Mouse (Mus musculus) left cerebral cortex, postnatal 10 days (tissue): Measurements from ENCODE around the gene Irf2. TPM values are rescaled to one million over a fixed set of nuclear protein-coding genes. Genes with fewer than 3 reads are reported as not detected.

ENCODE experiments used
- DNase-seq, 2 experiments: peaks; one replicate each; pipeline ENCODE4 v3.0.0; 2021 to 2022; ENCODE audit warnings: low spot score in 2 of 2, mixed read lengths in 1 of 2; ENCODE audit errors: extremely low spot score in 1 of 2
- intact Hi-C: fragments of 180-260 bp; cut with DNase I; formaldehyde crosslinking; loops from one replicate; pipeline ENCODE4 v1.15.1; 2025
- total RNA-seq, 2 experiments: library from RNA; stranded (reverse); gene quantifications; 2 replicates each; pipeline ENCODE4 v1.2.3; 2021

Irf2 gene
- total RNA-seq, 2 experiments from 2014 or later: 30.3 to 36.5 TPM

DNA sequence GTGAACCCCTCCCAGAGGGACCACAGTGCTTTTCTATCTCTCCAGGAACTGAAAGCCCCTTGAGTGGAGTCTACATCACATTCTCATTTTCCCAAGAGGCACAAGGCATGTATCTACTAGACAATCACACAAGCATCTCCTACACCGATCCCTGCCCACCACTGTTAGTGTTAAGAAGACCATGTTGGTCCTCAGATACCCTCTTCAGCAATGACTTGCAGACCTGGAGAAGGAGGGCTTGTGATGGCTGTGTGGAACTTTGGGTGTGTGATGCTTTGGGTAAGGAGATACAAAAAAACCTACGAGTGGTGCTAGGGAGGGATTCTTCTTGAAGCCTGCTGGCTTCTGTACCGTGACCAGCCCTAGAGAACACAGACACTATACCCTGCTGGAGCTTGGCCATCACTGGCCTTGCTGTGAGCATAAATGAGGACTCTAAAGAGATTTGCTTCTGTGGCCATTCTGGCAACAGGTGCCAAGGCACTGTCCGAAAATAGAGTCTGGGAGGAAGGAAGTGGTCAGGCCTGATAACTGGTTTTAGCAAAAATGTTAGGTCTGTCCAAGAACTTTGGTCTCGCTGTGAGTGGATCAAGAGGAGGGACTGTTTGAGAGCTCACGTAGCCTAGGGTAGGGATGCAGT is 110.8 kb downstream of the Irf2 start:
- no peak for DNase-seq
- intact Hi-C loops: no loop called here

DNA sequence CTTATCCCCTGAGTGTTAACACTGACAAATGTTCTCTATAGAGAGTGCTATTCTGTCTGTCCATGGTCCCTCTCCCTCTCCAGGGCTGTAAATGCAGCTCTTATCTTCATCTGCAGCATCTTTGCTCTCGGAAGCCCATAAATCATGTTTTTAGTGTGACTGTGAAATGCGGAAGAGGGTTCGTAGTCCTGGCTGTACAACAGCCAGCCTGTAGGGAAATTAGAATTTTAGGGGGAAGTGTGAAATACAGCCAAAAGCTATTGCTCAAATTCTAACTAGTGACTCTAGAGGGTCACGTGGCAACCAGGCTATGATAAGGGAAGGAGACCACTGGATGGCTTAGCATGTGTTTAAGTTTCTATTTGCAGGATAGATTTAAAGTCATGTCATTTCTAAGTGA is 112.0 kb downstream of the Irf2 start:
- no peak for DNase-seq
- intact Hi-C loops: no loop called here

DNA sequence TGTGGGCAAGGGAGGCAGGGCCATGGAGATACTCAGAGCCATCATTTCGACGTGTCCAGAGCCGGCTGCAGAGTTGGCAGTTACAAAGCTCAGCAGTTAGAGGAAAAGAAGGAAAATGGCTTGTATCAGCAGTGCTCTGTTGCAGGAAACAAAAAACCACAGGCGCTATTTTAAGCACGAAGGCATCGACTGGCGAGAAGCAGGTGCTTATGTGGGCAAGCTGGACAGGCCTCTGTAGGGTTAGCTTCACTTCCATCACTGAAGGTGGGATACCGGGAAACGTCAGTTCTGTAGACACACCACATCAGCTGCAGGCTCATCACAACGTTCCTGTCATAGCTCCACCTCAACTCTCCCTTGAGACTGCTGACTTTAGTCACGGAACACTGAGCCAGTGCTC is 112.8 kb downstream of the Irf2 start:
- DNase-seq: no peak

DNA sequence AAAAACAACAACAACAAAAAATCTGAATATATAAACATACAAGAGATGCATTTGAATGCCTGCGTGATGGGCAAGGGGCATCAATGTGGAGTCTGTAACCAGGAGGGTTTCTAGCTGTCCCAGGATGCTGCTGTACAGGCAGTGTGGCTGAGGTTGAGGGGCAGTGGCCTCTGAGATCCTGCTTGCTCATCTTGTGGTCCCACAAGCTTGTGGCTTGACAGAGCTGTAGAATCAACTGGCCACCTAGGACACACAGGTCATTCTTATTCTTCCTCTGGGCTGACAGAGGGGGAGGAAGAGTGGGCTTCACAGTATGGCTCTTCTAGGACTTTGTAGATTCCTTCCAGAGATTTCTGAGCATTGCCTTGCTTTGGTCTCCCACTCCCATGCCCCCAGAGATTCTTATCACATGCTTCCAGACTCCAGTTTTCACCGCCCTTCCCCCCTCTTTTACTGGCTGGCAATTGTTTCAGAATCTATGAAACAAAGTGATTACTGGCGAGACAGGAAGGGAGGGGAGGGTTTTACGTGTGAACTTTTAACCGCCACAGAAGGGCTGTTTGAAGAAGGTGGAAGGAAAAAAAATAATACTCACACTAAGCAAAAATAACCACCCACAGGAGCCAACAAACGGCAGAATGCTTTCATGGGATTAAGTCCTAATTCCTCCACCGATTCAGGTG is 119.8 kb downstream of the Irf2 start:
- intact Hi-C loops: no loop called here
- DNase-seq: peak in 1 of 2 experiments; percentile 38

More for the DNA sequence above, 112.8 kb downstream of the Irf2 start:
- intact Hi-C loops: no loop called here

DNA sequence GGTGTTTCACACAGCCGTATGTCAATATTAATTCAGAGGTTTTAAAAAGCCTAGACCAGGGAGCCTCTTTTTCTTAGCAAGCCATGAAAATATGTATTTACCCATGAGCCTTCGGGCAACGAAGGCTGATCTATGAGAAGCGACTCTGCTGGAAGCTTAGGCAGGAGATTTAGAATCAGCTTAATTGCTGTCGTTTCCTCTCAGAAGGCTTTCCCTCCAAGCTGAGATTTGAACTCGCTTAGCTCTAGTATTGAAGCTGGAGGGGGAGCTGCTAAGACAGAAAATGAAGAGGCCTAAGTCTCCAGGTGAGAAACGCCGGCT is 120.3 kb downstream of the Irf2 start:
- intact Hi-C loops: no loop called here

DNA sequence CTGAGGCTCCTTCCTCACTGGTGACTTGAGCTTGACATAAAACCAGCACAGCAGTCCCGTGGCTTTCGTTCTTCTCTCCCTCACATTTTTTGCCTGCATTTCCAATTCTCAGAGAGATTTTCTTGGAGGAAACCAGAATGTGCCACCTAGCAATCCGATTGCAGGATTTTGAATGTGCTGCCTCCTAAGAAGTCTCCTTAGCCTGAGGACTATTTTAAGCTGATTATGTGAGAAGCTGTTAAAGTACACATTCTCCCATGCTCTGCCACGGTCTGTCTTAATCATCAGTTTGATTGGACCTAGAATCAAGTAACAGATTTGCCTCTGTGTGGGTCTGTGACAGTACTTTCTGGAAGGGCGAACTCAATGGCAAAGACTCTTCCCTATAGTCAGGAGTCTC is 123.0 kb downstream of the Irf2 start:
- intact Hi-C loops: no loop called here
- no peak for DNase-seq

More for the DNA sequence above, 120.3 kb downstream of the Irf2 start:
- no peak for DNase-seq

DNA sequence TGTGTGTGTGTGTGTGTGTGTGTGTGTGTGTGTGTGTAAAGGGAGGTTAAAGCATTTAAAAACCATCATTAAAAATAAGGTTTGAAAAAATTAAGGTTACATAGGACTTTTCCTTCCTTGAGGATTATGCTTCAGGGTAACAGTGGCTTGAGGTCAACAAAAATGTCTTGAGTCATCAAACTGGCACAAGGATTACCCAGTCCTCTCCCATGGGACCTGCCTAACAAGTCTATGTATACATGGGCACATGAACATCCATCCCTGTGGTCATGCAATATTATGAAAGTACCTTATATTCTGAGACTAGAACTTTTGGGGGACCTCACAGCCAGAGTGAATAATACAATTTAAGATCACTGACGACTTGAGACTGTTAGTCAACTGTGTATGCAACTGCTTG is 125.9 kb downstream of the Irf2 start:
- DNase-seq: no peak
- intact Hi-C loops: no loop called here

DNA sequence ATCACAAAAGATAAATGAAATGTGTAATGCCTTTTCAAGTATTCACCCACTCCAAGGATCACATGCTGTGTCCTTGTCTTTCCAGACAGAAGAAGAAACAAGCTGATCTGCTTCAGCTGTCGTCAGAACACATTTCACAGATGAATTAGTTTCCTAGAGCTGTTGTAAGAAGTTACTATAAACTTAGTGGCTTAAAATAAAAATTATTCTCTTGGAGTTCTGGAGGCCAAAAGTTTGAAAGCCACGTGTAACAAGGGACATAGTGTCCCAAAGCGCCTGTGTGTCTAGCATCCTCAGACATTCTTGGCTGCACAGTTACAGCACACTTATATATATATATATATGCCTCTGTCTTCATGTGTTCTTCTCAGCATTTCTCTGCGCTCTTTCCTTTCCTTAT is 127.9 kb downstream of the Irf2 start:
- intact Hi-C loops: no loop called here
- DNase-seq: no peak

DNA sequence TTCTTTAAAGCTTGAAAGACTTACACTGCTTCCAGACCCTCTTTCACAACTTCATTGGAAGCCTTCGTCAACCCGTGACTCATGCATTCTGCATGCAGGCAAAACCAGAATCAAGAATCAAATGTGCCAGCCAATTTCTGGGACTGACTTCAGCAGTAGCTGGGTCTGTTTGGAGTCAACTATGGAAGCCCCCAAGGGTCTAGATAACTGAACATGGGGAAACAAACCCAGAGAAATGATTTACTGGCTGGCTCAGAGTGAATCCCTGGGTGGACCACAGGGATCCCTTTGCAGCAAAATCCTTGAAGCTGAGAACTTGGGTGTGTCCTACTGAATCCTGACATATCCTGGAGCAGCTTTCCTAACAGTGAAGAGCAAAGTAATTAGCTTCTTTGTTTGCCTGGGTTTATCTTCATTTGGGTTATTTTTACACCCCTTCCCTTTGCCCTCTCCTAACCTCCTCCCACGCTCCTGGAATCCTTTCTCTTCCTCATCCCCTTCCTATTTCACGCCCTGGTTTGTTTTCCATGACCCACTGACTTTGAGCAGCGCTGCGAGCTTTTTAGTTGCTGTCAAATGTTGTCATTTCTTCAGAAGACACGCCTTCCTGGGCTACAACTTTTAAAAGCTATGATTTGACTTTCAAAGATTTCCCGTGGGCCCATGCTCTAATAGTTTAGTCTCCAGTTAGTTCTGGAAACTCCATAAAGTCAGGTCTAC is 129.0 kb downstream of the Irf2 start:
- intact Hi-C loops: no loop called here
- no peak for DNase-seq

DNA sequence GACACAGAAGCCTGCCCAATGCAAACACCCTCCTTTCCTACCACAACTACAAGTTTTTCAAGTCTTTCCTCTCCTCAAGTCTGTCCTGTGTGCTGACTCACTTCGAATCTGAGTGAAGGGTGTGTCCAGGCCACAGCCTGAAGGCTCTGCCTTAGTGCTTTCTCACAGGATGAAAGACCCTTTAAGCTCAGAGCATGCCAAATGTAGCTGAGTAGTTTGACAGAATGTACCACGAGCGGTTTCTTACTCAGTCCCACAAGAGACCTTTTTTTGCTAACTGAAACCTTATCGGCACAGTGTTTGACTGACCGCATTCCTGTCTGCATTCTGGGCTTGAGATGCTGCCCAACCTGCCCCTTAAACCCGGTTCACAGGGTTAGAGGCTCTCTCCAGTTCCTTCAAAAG is 130.0 kb downstream of the Irf2 start:
- DNase-seq: no peak
- intact Hi-C loops: no loop called here

DNA sequence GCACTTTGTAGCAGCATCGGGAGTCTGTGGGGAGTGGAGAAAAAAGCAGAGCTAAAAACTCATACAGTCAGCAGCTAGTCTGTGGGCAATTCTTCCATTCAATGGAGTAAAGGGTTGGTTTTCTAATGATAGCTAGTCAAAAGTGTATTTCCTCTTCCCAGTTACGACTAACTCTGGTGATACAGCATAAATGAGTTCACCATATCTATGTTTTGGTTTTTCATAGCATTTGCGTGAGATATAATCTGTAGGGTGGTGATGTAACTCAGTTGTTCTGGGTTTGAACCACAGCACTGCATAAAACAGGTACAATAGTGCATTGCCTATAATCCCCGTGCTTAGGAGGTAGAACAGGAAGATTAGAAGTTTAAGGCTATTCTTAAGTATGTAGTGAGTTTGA is 131.6 kb downstream of the Irf2 start:
- DNase-seq: no peak
- intact Hi-C loops: no loop called here

DNA sequence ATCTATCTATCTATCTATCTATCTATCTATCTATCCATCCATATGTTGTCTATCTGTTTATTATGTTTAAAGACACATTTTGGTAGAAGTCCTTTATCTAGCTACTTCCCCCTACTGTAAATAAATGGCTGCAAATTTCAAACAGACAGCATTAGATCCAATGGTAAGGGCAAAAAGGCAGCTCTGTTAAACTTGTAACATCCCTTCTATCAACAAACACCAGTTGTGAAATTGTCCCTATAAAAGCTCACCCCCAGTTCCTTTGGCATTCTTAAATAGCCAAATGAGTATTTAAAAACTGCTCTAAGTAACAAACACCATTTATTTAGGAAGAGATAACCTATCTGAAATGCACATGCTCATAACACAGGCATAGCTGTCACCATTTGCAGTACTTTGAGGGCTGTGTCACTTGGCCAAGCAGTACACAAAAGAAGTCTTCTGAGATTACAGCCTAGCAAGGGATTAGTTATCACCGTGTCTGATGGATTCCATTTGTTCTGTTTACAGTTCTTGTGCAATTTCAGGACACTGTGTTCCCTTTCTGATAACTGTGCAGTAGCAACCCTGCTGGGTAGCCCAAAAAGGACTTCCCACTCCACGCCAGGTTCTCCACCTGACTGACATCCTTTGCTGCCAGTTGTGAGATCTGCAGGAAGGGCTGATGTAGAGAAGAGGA is 136.2 kb downstream of the Irf2 start:
- intact Hi-C loops: no loop called here
- no peak for DNase-seq

DNA sequence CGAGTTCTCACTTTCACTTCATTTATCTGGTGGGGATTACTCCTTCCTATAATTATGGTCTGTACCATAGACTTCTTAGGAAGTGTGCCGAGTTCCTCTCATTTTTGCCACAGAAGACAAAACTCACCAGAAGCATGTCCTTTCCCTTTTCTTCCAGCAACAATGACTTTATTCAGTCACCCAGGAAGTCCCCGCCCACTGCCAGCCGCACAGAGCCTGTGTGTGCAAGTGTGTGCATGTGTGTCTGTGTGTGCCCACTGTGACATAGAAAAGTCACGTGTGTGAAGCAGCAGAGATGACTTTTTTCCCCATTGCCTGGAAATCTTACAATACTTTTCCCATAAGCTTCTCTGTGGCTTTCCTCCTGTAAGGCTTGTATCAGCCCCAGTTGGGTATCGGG is 141.8 kb downstream of the Irf2 start:
- DNase-seq: no peak
- intact Hi-C loops: no loop called here

DNA sequence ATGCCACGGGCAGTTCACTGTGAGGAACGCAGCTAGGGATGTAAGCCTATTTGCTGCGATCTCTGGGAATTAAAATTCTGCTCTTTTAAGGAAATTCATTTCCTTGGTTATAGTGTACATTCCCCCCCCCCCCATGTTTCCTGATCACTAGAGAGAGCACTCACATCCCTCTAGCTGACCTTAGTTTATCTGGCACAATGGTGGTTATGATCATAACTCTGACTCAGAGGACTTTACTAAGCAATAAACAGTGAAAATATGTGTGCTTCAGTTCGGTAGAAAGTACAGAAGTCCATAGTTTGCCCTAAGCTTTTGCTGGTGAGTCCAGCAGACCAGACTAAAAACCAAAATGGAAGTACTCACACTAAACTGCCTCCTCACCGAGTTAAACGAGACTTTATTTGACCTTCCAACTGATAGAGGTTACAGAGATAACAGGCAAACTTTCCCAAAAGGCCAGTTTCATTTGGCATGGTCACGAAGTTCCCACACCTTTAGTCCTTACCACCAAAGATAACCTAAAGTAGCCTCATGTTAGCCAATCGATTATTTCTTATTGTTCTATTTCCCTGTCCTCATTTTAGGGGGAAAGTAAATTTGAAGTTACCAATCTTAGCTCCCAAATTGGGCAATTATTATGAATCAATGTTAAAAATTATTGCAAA is 142.4 kb downstream of the Irf2 start:
- no peak for DNase-seq
- intact Hi-C loops: no loop called here

DNA sequence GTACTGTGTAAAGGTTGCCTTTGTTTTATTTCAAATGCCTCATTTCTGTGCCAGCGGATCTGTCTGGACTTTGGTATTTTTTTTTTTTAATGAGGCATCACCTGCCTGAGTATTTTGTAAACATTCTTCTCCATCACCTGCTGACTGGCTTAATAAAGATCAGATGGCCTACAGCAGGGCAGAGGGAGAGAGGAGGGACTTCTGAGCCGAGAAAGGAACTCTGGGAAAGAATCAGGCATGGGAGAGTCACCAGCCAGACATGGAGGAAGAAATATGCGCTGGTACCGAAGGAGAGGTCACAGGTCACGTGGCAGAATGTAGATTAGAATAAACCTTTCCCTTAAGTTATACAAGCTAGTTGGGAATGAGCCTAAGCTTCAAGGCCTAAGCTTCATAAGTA is 143.2 kb downstream of the Irf2 start:
- intact Hi-C loops: no loop called here

DNA sequence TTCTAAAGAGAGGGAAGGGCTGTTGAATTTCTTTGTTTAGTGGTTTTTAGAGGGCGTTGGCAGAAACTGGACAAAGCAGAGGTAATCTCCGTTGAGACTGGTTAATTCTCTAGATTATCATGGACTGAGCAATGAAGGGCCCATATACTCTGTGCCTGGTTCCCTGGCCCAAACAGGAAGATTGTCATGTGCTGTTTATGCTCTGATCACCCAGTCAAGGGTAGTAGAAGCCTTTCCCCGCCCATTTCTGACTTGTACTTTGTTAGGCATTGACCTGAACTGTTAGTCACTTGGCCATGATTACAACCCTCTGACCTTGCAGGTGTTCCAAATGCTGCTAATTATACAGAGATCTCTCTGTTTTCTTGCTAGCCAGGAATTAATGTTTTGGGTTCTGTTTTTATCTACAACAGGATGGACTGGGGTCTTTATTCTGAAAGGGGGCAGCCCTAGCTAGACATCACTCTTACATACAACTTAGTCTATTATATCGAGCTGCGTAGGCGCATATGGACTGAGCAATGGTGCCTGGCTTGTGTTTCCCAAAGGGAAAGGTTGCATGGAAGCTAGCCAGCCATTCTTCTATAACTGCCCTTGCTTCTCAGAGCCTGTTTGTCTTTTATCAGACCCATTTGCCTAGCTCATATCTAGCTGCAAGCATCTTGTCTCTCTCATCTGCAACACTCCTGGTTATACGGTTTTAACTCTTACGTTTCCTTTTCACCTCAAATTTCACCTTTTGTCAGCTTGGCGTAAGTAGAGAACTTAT is 143.9 kb downstream of the Irf2 start:
- intact Hi-C loops: no loop called here
- DNase-seq: no peak

More for the DNA sequence above, 143.2 kb downstream of the Irf2 start:
- DNase-seq: no peak

DNA sequence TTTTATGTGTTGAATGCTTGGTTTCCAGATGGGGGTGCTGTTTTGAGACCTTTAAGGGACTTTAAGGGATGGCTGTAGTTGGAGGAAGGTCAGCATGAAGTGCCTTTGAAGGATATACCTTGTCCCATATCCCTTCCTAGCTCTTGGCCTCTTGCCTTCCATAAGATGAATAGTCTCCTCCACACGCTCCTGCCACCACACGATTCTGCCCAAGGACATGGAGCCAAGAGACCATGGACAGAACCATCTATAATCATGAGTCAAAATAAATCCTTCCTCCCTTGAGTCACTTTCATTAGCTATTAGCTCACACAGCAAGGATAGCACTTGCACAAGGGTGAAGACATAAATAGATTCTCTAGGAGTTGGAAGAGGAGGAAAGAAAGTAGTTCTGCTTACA is 146.3 kb downstream of the Irf2 start:
- intact Hi-C loops: no loop called here
- DNase-seq: no peak

DNA sequence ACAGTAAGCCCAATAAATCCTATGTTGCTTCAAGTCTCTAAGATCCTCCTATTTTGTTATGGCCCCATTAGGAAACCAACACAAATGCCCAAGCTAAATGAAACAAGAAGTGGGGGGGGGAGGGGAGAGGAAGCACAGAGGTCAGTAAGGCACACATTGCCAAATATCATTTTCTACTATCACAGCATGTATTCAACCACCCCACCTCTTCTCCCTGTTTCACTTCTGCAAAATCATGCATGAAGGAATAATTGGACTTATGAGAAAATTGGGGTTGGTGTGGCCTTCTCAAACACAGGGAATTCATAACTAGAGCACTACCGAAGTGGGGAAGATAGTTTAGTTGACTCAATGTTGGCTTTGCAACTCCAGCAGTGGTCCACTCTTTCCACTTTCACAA is 146.7 kb downstream of the Irf2 start:
- intact Hi-C loops: no loop called here

DNA sequence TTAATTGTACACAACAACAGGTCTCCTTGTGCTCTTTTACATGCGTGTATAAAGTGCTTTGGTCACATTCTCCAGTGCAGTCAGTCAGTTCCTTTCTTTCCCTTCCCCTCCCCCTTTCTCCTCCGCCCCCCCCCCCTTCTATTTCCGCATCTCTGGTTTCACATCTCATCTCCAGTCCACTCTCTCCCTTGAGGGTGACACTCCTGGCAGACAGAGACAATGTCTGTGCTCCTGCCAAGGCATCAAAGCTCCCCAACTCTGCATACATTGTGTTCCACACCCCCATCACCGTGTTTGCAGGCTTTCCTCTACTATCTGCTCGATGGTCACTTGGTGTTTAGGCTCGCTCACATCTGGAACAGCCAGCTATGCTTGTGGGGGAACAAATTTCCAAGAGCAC is 147.9 kb downstream of the Irf2 start:
- no peak for DNase-seq
- intact Hi-C loops: no loop called here

More for the DNA sequence above, 146.7 kb downstream of the Irf2 start:
- no peak for DNase-seq
